Mouse (Mus musculus): Measurements from ENCODE around the gene Csnk1d.

Gene Csnk1d

GRCm38 (mm10) chr11:120954936-120955335 lies 36.2 kb downstream of the Csnk1d start:
- DNase-seq (ENCODE audit: low spot score in 2 of 2) = no peak

DNA sequence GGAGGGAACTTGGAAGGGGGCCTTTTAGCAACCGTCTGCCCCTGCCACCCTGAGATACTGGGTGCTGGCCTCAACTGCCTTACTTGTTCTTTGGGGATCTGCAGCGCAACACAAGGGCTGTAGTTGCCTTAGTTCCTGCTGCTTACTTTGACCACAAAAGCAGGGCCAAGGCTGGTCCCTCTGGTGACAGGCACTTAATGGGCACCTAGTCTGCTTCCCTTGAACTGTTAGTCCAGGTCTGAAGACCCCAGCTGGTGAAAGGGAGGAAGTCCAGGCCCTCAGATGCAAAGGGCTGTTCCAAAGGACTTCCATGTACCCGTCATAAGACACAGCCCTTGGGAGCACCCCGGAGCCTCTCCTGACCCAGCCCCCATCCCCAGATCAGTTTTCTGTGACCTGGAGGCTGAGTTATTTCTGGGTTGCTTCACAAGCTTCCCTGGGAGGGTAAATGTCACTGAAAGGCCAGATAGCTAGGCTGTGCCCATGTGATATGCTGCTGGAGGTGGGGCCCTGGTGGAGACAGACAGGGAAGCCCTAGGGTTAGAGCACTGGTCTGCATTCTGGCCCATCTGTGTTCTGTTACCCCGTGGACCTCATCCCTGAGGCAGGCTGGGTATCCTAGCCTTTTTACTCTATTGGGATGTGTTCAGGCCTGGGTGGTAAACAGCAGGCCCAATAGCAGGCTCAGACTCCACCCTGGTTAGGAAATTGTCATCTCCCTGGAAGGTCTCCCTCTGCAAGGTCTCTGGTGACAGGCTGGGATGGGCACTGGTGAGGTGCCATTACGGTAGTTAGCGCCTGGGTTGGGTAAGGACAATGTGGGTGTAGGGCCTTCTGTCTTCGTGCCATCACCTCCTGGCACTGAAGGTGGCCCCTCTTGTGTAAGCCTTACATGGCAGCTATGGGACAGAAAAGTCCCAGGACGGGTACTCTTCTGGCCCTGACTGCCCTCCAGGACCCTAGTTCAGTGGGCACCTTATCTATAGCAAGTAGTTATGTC lies 39.1 kb downstream of the Csnk1d start:
- DNase-seq (ENCODE audit: low spot score in 2 of 2) = no peak

DNA sequence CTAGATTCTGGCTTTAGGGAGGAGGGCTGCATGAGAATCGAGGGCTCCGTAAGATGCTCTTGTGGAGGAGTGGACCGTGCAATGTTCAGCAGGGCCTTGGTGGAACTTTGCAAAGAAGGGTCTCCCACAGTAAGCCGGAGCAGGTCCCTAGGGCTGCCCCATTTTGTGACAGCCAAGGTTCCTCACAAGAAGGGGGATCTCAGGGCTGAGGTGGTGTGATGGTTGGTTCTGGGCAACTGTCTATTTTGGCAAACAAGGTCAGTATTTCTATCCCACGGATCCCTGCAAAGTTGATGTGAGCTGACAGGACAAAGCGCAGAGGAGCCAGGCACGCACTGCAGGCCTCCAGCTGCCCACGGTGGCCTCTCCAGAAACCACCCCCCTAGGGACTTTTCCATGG lies 39.9 kb downstream of the Csnk1d start:
- no peak for DNase-seq (ENCODE audit: low spot score in 2 of 2)

GRCm38 (mm10) chr11:120950281-120951202 lies 40.6 kb downstream of the Csnk1d start:
- peak in 1 of 2 experiments; percentile 71 for DNase-seq (ENCODE audit: low spot score in 2 of 2)

DNA sequence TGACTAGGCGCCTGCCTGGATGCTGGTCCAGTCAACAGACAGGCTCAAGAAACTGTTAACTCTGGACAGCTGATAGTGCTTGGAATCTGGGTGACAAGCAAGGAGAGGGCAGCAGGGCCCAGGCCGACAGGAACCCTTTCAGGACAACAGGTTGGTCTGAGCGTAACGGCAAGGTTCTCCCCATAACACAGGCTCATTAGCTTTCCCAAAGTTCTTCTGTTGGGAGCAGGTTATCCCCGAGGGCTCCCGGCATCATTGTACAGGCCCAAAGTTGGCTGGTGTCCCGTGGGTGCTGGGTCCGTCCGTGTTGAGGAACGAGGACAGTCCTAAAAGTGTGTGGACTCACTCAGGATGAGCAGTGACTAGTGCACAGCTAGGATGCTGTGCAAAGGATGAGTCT lies 41.3 kb downstream of the Csnk1d start:
- no peak for DNase-seq (ENCODE audit: low spot score in 2 of 2)

GRCm38 (mm10) chr11:120948861-120949851 lies 42.0 kb downstream of the Csnk1d start:
- no peak for DNase-seq (ENCODE audit: low spot score in 2 of 2)

DNA sequence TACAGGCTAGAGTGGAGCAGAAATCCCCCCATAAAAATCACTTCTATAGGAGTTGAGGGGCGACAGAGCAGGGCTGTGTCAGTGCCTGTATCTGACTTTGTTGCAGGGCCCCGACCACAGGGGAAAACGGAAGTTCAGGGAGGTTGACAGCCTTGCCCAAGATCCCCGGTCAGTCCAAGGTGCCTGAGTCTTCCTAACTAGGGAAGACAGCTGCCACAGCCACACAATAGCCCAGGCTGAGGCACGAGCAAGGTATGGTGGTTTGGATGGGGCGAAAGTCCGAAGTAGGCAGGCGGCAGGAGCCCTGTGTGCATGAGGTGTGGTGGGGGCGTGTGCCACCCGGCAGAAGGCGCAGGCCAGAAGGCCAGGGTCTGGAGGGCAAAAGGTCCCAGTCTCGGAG lies 42.8 kb downstream of the Csnk1d start, which contains the start of gene Slc16a3:
Gene Slc16a3 (plus strand): TSS at position 153 of the 400 bp plus-strand sequence.
- DNase-seq (ENCODE audit: low spot score in 2 of 2) = no peak

DNA sequence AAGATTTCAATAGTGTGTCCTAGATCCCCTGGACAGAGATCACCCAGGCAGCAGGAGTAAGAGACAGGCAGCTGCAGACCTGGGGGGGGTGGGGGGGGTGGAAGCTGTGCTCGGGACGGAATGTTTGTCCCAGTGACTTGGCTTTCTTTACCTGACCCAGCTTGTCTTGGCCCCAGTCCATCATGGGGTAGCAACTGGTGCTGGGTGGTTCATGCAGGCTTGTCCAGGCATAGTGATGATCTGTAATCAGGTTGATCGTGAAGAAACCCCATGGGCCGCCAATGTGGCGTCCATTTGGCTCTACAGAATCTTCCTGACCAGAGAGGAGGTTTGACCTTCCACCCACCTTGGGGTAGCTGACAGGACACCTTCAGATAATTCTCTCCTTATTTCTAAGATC lies 45.2 kb downstream of the Csnk1d start:
- DNase-seq (ENCODE audit: low spot score in 2 of 2) = no peak

DNA sequence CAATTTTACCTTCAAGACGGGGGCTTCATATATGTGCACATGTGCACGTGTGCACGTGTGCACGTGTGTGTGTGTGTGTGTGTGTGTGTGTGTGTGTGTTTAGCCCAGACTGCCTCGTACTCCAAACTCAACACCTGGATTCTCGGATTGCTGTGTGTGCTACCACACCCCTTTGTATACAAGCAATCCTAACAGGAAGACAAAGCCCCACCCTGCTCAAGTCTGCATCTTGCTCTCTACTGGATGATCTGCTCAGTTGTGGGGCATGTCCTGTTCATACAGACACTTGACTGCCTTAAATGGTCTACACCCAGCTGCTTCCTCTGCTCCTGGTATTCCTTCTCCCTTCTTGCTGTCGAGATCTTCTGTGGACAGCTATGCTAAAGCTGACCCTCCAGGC lies 45.9 kb downstream of the Csnk1d start:
- DNase-seq (ENCODE audit: low spot score in 2 of 2) = no peak

DNA sequence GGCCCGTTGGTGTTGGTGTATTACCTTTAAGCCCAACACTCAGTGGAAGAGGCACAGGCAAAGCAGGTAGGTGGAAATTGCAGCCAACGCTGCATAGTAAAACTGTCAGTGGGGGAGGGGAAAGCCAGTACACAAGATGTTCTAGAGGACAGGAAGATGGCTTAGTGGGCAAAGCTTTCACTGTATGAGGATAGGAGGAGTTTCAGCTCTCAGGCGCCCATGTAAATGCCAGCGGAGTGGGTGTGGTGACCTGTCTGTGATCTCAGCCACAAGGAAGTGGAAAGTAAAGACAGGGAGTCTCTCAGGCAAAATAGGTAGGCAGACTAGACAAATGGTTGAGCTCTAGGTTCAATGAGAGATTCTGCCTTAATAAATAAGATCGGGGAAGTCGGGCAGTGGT lies 50.2 kb downstream of the Csnk1d start:
- DNase-seq (ENCODE audit: low spot score in 2 of 2) = no peak

GRCm38 (mm10) chr11:120939712-120940341 lies 51.3 kb downstream of the Csnk1d start:
- no peak for DNase-seq (ENCODE audit: low spot score in 2 of 2)

DNA sequence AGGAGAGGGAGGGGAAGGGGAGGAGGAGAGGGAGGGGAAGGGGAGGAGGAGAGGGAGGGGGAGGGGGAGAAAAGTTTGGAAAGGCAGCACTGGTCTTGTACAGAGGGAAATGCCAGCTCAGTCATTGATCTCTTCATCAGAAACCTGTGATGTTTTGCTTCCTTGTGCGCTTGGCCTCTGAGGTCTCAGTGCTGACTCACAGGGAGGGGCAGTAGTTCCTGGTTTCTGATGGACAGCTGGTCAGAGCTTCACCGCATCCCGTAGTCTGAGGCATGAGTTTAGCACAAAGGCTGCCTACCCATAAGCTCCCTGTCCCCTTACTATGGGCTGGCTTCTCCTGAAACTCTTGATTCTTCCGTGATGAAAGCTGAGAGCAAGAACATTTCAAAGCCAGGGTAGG lies 52.3 kb downstream of the Csnk1d start:
- no peak for DNase-seq (ENCODE audit: low spot score in 2 of 2)

DNA sequence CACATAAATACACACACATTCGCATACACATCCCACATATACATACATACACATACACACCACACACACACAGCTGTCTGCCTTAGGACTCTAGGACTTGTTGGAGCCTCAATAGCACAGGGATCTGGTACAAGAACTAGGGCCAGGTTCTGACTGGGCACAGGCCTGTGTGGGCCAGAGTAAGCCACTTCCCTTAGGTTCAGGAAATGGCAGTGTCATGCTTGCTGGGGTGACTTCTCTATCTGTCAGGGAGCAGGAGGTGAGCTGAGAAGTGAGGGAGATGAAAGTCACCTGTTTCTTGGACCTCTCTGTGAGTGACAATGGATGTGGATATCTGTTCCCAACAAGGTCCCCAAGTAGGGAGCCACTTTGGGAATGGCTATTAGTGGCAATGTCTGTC lies 53.2 kb downstream of the Csnk1d start:
- no peak for DNase-seq (ENCODE audit: low spot score in 2 of 2)

DNA sequence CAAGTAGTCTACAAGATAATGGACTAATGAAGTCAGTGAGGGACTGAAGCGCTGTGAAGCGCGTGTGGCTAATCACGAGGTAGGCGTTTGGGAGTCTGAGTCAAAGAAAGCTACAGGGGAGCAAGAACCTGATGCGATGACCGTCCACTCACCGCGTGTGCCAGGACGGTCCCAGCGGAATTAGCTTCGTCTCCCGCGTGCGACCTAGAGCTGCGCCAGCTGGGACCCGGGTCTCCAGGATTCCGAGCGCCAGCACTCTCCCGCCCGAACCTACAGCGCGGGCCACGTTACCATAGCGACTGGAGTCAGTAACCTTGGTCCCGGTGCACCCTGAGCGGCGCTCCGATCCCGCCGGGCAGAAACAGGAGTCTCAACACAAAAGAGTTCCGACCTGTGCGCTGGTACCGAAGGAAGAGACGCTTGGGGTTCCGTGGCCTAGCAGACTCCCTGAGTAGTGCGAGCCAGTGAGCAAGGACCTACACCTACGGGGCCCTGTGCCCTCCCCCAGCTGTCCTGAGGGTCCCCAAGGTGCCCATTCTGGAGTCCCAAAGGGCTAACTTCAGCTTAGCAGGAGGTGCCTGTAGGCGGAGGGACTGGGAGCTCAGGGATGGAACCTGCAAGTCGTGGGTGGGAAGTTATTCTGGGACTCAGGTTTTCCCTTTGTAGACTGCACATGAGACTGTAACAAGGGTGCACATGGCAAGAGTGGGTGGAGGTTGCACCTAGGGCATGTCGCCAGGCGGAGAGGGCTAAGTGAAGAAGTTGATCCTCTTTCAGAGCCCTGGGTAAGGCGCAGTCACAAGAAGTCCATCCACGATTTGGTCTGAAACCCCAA lies 58.3 kb downstream of the Csnk1d start, which contains the start of gene Ccdc57:
Gene Ccdc57 (minus strand): TSS at position 309 of the 835 bp plus-strand sequence.
- DNase-seq (ENCODE audit: low spot score in 2 of 2) = peak; percentile 84 to 91

DNA sequence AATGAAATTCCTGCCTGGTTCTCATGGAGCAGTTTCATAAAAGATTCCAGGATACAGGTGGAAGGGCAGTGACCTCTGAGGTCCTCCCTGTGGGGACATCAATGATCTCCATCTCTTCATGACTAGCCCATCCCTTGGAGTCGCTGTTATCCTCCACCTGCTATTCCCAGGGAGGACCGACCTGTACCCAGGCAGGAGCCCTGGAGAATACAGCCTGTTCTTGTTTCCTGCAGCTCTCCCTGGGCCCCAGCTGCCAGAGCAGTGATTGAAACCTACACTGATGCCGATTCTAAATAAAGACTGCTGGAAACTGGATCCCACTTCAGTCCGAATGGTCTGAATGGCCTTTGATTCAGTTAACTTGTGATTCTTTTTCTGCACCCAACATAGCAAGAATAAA lies 59.7 kb downstream of the Csnk1d start:
- no peak for DNase-seq (ENCODE audit: low spot score in 2 of 2)

GRCm38 (mm10) chr11:120928468-120928867 lies 62.7 kb downstream of the Csnk1d start:
- DNase-seq (ENCODE audit: low spot score in 2 of 2) = no peak

DNA sequence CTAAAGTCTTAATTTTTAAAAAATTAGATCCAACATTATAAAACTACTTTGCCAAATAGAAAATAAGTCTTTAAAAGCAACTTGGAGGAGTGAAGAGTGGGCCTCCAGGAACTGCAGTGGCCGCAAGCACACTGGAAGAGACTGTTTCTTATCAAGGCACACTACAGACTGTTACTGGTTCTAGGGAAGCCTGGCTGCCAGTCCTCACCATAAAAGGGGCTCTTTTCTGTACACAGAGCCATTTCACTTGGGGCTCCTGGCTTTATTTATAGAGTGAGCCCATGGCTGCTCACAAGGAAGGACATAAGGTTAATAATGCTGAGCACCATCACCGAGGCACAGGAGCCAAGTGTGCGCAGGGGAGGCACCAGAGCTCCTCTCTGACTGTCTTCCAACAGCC lies 68.6 kb downstream of the Csnk1d start:
- no peak for DNase-seq (ENCODE audit: low spot score in 2 of 2)

DNA sequence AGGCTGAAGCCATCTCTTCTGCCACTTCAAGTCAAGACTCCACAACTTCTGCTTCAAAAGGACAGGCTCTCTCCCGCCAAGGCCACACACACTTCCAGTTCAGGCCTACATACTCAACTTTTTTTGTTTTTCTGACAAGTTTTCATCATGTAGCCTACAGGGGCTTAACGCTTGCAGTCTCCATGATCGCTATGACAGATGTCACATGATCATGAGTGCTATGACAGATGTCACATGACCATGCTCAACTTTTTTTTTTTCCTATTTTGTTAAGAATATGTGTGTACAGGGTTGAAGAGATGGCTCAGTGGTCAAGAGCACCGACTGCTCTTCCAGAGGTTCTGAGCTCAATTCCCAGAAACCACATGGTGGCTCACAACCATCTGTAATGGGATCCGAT lies 73.4 kb downstream of the Csnk1d start:
- no peak for DNase-seq (ENCODE audit: low spot score in 2 of 2)

DNA sequence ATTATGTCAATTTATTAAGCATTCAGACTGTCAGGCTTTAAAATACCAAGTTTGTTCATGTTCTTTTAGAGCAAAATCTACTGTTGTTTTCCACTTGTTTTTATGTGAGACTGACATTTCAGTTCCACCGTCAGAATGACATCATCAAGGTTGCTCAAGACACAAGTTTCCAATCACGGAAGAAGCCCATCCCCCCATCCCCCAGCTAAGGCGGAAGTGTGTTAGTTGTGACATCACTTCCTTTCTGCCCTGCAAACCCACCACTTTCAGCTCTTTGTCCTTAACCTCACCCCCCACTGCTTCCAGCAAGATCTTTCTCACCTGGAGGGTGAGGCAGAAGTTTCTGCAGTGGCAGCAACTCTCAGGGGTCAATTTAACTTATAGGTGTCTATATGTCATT lies 74.7 kb downstream of the Csnk1d start:
- no peak for DNase-seq (ENCODE audit: low spot score in 2 of 2)

DNA sequence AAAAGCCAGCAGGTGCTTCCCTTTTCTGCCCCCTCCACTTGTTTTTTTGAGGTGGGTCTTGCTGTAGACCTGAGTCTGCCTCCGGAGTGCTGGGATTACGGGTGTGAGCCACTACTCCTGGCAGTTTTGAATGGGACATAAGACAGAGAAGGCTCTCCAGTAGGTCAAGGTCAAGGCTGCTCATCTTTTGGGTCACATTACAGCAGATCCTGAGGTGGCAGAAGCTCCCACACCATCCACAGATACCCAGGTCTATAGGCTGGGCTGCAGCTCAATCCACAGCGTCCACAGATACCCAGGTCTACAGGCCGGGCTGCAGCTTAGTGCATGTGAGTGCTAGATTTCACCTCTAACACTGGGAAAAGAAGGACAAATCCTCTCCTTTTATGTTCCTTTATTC lies 77.3 kb downstream of the Csnk1d start:
- no peak for DNase-seq (ENCODE audit: low spot score in 2 of 2)
